Mouse (Mus musculus) thymus, adult 2 months (tissue): ENCODE measurements around the gene Chst11. TPM values are rescaled to one million over a fixed set of nuclear protein-coding genes. Genes with fewer than 3 reads are reported as not detected.

Source experiments
- DNase-seq: peaks from one replicate; pipeline ENCODE4 v3.0.0; 2021
- H3K27ac ChIP-seq: fragments of 200-500 bp; 2 replicates; pipeline ENCODE4 v1.5.1; 2012; ENCODE audit warnings: low read length, control low read depth; ENCODE audit not compliant: control insufficient read depth, insufficient read depth
- H3K27me3 ChIP-seq: fragments of 200-500 bp; 2 replicates; pipeline ENCODE4 v1.6.1; 2012; ENCODE audit warnings: mild to moderate bottlenecking, low read length, moderate library complexity, mixed read lengths; ENCODE audit not compliant: control insufficient read depth, insufficient read depth
- H3K36me3 ChIP-seq: fragments of 200-500 bp; 2 replicates; pipeline ENCODE4 v1.6.1; 2012; ENCODE audit warnings: mild to moderate bottlenecking, low read length, moderate library complexity; ENCODE audit not compliant: control insufficient read depth, insufficient read depth
- H3K4me1 ChIP-seq: fragments of 200-500 bp; replicated peaks from 2 replicates; pipeline ENCODE4 v1.6.1; 2012; ENCODE audit warnings: low read length; ENCODE audit not compliant: control insufficient read depth, insufficient read depth
- H3K4me3 ChIP-seq: fragments of 200-500 bp; 2 replicates; pipeline ENCODE4 v1.5.1; 2012; ENCODE audit warnings: mild to moderate bottlenecking, low read length, control low read depth, moderate library complexity; ENCODE audit not compliant: control insufficient read depth, insufficient read depth
- CTCF ChIP-seq: fragments of 200-500 bp; IDR thresholded peaks from 2 replicates; pipeline ENCODE4 v1.5.1; 2012; ENCODE audit warnings: mild to moderate bottlenecking, control low read depth, low read length, moderate library complexity, borderline replicate concordance; ENCODE audit not compliant: control insufficient read depth, poor library complexity, insufficient read depth; ENCODE audit errors: extremely low read depth
- POLR2A ChIP-seq: fragments of 200-500 bp; IDR thresholded peaks from 2 replicates; pipeline ENCODE4 v1.6.1; 2012; ENCODE audit warnings: mild to moderate bottlenecking, low read length, control low read depth, moderate library complexity; ENCODE audit not compliant: control insufficient read depth, poor library complexity, insufficient read depth; ENCODE audit errors: extremely low read depth
- WGBS: fragments of 180-500 bp; shearing (Covaris S2); methylation state at CpG from one replicate; pipeline ENCODE4 v1.1.7; 2018; 5-methylcytosine and 5-hydroxymethylcytosine counted together
- polyA plus RNA-seq: library from polyadenylated mRNA; depleted of rRNA; stranded (reverse); fragments of >200 nt; gene quantifications from 2 replicates; pipeline ENCODE4 v1.2.3, GENCODE M21; 2012

The Chst11 gene
- polyA plus RNA-seq, 1 experiment = 19.4 TPM

- TF ChIP-seq CTCF (no peak), POLR2A (no peak)
- WGBS = 95% methylated on average over 2 of the region's 2 CpGs
- DNase-seq = no peak
- Histone ChIP-seq H3K4me3 (no peak overlapping the region), H3K36me3 (no peaks in the 10 kb centered on the region), H3K4me1 (peaks cover 18% of the 10 kb centered on the region), H3K27me3 (no peaks in the 10 kb centered on the region), H3K27ac (no peak overlapping the region)
Measured at GRCm38 (mm10) chr10:83000721-83001120, 15.4 kb downstream of the Chst11 start.

- no peak for TF ChIP-seq POLR2A
- no peak for TF ChIP-seq CTCF
- WGBS = 33% methylated on average over 7 of the region's 7 CpGs
- Histone ChIP-seq H3K27me3 (no peaks in the 10 kb centered on the region), H3K4me3 (no peak overlapping the region), H3K4me1 (peaks cover 24% of the 10 kb centered on the region), H3K27ac (peak overlapping the region; percentile 41; the same call in 1 of the 2 replicates), H3K36me3 (no peaks in the 10 kb centered on the region)
- DNase-seq = peak; percentile 27
Measured at GRCm38 (mm10) chr10:83003899-83004298, 18.6 kb downstream of the Chst11 start.

DNA sequence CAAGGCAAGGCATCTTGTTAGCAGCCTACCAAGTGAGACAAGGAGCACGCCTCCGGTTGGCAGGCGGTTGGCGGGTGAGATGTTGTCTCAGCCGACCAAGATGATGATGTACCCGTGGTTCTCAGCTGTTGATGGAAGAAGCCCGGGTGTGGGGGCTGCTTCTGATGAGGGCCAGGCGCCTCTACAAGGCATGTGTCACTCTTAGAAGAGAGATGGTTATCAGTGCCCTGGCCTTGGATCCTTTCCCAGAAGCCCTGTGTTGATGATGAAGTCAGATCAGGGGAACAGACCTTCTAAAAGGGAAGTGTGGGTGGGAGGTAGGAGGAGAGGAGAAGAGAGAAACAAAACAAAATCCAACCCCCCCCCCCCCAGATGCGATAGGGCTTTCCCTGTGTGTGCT, 19.1 kb downstream of the Chst11 start:
- DNase-seq = peak; percentile 39
- no peak overlapping the region for H3K4me3 ChIP-seq
- TF ChIP-seq POLR2A (no peak), CTCF (no peak)
- H3K36me3 ChIP-seq = no peaks in the 10 kb centered on the region
- H3K27me3 ChIP-seq = no peaks in the 10 kb centered on the region
- H3K4me1 ChIP-seq = peaks cover 24% of the 10 kb centered on the region
- peak overlapping the region; percentile 41; the same call in 1 of the 2 replicates for H3K27ac ChIP-seq
- WGBS = 3% methylated on average over 9 of the region's 9 CpGs

DNA sequence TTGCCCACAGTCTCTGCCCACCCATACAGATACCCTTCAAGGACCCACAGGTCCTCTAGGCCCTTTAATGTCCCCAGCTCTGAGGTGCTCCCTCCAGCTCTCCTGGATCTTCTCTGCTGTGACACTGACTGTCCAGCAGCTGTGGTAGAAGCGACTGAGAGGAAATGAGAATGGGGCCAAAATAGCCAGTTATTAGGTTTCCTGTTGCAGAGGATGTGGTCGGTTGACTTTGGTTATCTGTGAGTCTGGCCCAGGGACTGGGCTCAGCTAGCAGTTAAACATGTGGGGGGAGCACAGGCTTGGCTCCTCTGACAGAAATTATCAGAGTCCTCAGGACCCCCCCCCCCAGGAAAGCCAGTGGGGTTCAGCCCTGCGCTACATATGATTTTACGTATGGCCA, 19.7 kb downstream of the Chst11 start:
- TF ChIP-seq CTCF = no peak
- TF ChIP-seq POLR2A = no peak
- Histone ChIP-seq H3K4me3 (no peak overlapping the region), H3K27ac (0 out of 2 replicates have a peak overlapping the region, but pooled peaks have one; percentile 15), H3K4me1 (peaks cover 24% of the 10 kb centered on the region), H3K36me3 (no peaks in the 10 kb centered on the region), H3K27me3 (no peaks in the 10 kb centered on the region)
- no peak for DNase-seq
- WGBS = 40% methylated on average over 4 of the region's 4 CpGs

DNA sequence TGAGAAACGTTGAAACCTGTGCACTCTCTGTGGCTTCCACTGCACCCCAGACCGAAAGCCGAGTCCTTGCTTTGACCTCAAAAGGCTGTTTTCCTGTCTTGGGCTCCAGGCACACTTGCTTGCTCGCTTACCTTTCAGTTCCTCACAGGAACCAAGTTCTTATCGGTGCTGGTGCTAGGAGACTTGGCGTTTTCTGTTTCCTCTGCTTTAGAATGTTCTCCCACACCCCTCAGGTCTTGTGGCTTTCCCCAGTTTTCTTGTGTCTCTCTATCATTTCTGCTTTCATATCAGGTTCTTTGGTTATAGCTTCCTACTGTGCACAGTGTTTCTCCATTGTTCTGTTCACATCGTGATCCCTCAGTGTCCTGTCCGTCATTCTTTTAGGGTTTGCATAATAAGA, 21.0 kb downstream of the Chst11 start:
- TF ChIP-seq POLR2A = no peak
- no peak for TF ChIP-seq CTCF
- Histone ChIP-seq H3K4me3 (no peak overlapping the region), H3K27me3 (no peaks in the 10 kb centered on the region), H3K36me3 (no peaks in the 10 kb centered on the region), H3K27ac (no peak overlapping the region), H3K4me1 (peaks cover 24% of the 10 kb centered on the region)
- peak; percentile 14 for DNase-seq
- WGBS = 17% methylated on average over 8 of the region's 8 CpGs

DNA sequence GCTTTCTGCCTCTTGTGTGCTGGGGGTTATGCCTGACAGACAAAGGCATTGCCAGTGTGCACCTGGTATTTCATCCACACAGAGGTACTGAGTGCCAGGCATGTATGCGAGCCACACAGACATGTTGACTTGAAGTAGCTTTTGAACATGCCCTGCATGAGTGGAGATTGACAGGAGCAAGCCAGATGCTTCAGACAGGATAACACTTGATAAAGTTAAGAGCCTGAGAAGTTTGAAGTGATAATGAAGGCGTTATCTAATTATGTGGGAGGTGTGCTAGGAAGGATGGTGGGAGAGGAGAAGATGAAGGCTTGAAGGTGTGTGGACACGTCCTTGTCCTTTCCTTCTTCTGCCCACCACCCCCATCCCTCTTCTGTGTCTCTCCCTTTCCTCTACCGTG, 28.7 kb downstream of the Chst11 start:
- TF ChIP-seq POLR2A = no peak
- TF ChIP-seq CTCF = no peak
- no peaks in the 10 kb centered on the region for H3K36me3 ChIP-seq
- H3K27me3 ChIP-seq = no peaks in the 10 kb centered on the region
- no peaks in the 10 kb centered on the region for H3K4me1 ChIP-seq
- H3K27ac ChIP-seq = no peak overlapping the region
- no peak overlapping the region for H3K4me3 ChIP-seq
- no peak for DNase-seq
- WGBS = 88% methylated on average over 4 of the region's 4 CpGs

- peaks cover 6% of the 10 kb centered on the region; the same call in 1 of the 2 replicates for H3K4me1 ChIP-seq
- TF ChIP-seq CTCF (no peak), POLR2A (no peak)
- no peaks in the 10 kb centered on the region for H3K27me3 ChIP-seq
- no peak overlapping the region for H3K27ac ChIP-seq
- H3K4me3 ChIP-seq = no peak overlapping the region
- DNase-seq = no peak
- no peaks in the 10 kb centered on the region for H3K36me3 ChIP-seq
- WGBS = 93% methylated on average over 3 of the region's 3 CpGs
Measured at GRCm38 (mm10) chr10:83015919-83016318, 30.6 kb downstream of the Chst11 start.
